Mouse (Mus musculus): ENCODE measurements around the gene Shisal1. TPM values are rescaled to one million over a fixed set of nuclear protein-coding genes. Genes with fewer than 3 reads are reported as not detected.
A peak's percentile ranks its signal among the peaks of the same experiment; 100 is the strongest.

Shisal1 gene
- total and polyA plus RNA-seq, 3 experiments: 0.05 TPM; not detected in 2

DNA sequence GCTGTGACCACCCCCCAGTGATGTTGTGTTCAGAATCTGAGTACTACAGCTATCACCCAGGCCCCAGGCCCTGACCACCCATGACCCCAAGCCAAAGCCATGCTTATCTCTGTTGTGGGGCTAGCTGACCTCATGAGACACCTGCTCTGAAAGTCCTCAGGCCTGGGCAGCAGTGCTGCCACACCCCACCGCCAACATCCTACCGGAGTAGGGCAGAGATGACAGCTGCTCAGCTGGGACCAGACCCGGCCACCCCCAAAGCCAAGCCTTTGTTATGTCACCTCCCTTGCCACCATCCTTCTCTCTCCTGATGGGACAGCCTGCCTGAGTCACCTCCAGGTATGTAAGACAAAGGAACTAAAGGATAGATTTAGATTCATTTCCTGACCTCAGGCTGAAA lies 41.1 kb downstream of the Shisal1 start:
- Histone ChIP-seq H3K9me3 (replicated peaks) (peaks cover 97% of the 10 kb centered on the region), H3K4me3 (ENCODE audit: low read depth, low read length) (no peak overlapping the region), H3K4me1 (ENCODE audit: insufficient read depth, low read depth, low read length) (no peaks in the 10 kb centered on the region), H3K27me3 (ENCODE audit: insufficient read depth, low read length) (no peaks in the 10 kb centered on the region), H3K36me3 (replicated peaks) (no peaks in the 10 kb centered on the region)
- TF ChIP-seq GATA2 (IDR thresholded peaks at IDR 0.05; ENCODE audit: borderline replicate concordance, low read depth, low read length): no peak
- no peak for TF ChIP-seq GATA1 (IDR thresholded peaks at IDR 0.05; ENCODE audit: borderline replicate concordance, low read length)
- TF ChIP-seq TAL1 (conservative IDR thresholded peaks at IDR 0.05; ENCODE audit: low read depth, low read length): no peak
- no peak for TF ChIP-seq POLR2AphosphoS5 (IDR thresholded peaks at IDR 0.05; ENCODE audit: insufficient replicate concordance, low read depth, low read length)
- TF ChIP-seq CTCF (IDR thresholded peaks at IDR 0.05; ENCODE audit: low read depth, low read length): no peak
- DNase-seq (ENCODE audit: low spot score) (no peak), ATAC-seq (ENCODE audit: extremely low read depth, insufficient number of reproducible peaks, low FRiP score, poor library complexity, severe bottlenecking) (no peak)

DNA sequence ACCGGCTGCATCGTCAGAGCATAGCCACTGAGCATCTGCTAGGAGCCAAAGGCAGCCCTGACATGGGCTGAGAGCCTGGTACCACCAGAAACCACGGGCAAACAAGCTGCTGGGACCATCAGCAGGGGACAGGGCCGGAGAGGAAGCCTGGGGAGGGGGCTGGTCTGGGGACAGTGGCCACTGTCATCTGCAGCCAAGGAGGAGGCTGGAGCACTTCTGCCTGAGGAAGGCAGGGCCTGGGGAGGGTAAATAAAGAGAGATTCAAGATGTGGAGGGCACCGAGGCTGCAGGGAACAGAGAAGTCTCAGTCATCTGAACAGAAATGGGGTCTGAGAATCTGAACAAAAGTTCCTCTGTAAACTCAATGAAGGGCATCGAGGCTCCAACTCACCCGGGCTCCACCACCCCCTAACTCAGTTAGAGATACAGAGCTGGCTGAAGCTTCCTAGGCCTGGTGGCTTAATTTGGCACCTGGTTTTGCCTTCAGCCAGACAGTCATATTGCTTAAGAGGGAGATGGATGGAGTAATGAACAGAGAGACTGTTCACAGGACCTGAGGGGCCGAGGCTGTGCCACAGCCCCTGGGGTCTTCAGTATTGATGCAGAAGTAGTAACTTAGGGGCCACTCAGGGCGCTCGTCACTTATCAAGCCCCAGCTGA lies 43.3 kb downstream of the Shisal1 start:
- peaks cover 94% of the 10 kb centered on the region for H3K9me3 ChIP-seq (replicated peaks)
- peak overlapping the region; percentile 10; the same call in 1 of the 2 replicates for H3K4me3 ChIP-seq (ENCODE audit: low read depth, low read length)
- no peak for TF ChIP-seq TAL1 (conservative IDR thresholded peaks at IDR 0.05; ENCODE audit: low read depth, low read length)
- TF ChIP-seq POLR2AphosphoS5 (IDR thresholded peaks at IDR 0.05; ENCODE audit: insufficient replicate concordance, low read depth, low read length): no peak
- TF ChIP-seq GATA2 (IDR thresholded peaks at IDR 0.05; ENCODE audit: borderline replicate concordance, low read depth, low read length): no peak
- no peak for TF ChIP-seq GATA1 (IDR thresholded peaks at IDR 0.05; ENCODE audit: borderline replicate concordance, low read length)
- no peak for TF ChIP-seq CTCF (IDR thresholded peaks at IDR 0.05; ENCODE audit: low read depth, low read length)
- no peaks in the 10 kb centered on the region for H3K4me1 ChIP-seq (ENCODE audit: insufficient read depth, low read depth, low read length)
- DNase-seq (ENCODE audit: low spot score) (no peak), ATAC-seq (ENCODE audit: extremely low read depth, insufficient number of reproducible peaks, low FRiP score, poor library complexity, severe bottlenecking) (no peak)
- H3K36me3 ChIP-seq (replicated peaks): no peaks in the 10 kb centered on the region
- no peaks in the 10 kb centered on the region for H3K27me3 ChIP-seq (ENCODE audit: insufficient read depth, low read length)

DNA sequence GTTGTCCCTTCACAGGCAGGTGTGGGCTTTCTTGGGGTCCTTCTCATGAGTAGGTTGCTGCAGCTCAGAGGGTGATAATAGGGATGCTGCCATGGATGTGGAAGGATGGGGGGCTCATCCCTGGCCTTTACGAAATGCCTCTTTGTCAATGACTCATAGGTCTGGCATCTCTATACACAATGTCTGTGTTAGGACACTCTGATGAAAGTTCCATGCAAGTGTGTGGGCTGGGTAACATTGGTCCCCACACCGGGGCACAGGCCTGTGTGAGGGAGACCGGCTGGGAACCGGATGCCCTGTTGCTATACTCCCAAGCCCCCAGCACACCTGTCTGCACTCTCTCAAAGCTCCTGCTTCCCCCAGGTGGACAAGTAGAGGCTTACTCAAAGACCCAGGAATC lies 48.3 kb downstream of the Shisal1 start:
- Histone ChIP-seq H3K36me3 (replicated peaks) (no peaks in the 10 kb centered on the region), H3K9me3 (replicated peaks) (peaks cover 96% of the 10 kb centered on the region), H3K27me3 (ENCODE audit: insufficient read depth, low read length) (no peaks in the 10 kb centered on the region), H3K4me1 (ENCODE audit: insufficient read depth, low read depth, low read length) (no peaks in the 10 kb centered on the region), H3K4me3 (ENCODE audit: low read depth, low read length) (no peak overlapping the region)
- TF ChIP-seq POLR2AphosphoS5 (IDR thresholded peaks at IDR 0.05; ENCODE audit: insufficient replicate concordance, low read depth, low read length) (no peak), TAL1 (conservative IDR thresholded peaks at IDR 0.05; ENCODE audit: low read depth, low read length) (no peak), CTCF (IDR thresholded peaks at IDR 0.05; ENCODE audit: low read depth, low read length) (no peak), GATA1 (IDR thresholded peaks at IDR 0.05; ENCODE audit: borderline replicate concordance, low read length) (no peak), GATA2 (IDR thresholded peaks at IDR 0.05; ENCODE audit: borderline replicate concordance, low read depth, low read length) (no peak)
- ATAC-seq (ENCODE audit: extremely low read depth, insufficient number of reproducible peaks, low FRiP score, poor library complexity, severe bottlenecking) (no peak), DNase-seq (ENCODE audit: low spot score) (no peak)

DNA sequence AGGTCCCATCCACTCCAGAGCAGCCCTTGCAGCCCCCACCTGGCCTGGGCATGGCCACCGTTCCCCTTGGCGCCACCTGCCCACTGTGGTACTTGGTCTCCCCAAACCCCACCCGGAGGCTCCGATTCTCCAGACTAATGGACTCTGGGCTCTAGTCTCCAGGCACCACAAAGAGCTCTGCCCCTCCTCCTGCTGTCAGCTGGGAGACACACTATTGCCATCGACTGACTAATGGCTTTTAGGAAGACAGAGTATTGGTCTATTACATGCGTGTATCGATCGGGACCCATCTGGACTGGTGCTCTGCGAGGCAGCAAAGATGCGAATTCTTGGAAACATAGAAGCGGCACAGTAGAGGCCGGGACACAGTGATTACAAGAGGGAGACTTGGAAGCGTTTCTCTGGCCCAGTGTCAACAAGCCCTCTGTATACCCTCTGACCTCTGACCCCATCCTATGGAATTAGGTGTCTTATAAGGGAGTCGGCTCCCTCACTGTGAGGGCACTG lies 49.2 kb downstream of the Shisal1 start:
- Histone ChIP-seq H3K4me1 (ENCODE audit: insufficient read depth, low read depth, low read length) (no peaks in the 10 kb centered on the region), H3K4me3 (ENCODE audit: low read depth, low read length) (no peak overlapping the region), H3K9me3 (replicated peaks) (peaks cover 96% of the 10 kb centered on the region), H3K27me3 (ENCODE audit: insufficient read depth, low read length) (no peaks in the 10 kb centered on the region), H3K36me3 (replicated peaks) (no peaks in the 10 kb centered on the region)
- DNase-seq (ENCODE audit: low spot score): no peak
- no peak for ATAC-seq (ENCODE audit: extremely low read depth, insufficient number of reproducible peaks, low FRiP score, poor library complexity, severe bottlenecking)
- no peak for TF ChIP-seq CTCF (IDR thresholded peaks at IDR 0.05; ENCODE audit: low read depth, low read length)
- no peak for TF ChIP-seq TAL1 (conservative IDR thresholded peaks at IDR 0.05; ENCODE audit: low read depth, low read length)
- no peak for TF ChIP-seq GATA2 (IDR thresholded peaks at IDR 0.05; ENCODE audit: borderline replicate concordance, low read depth, low read length)
- TF ChIP-seq POLR2AphosphoS5 (IDR thresholded peaks at IDR 0.05; ENCODE audit: insufficient replicate concordance, low read depth, low read length): no peak

DNA sequence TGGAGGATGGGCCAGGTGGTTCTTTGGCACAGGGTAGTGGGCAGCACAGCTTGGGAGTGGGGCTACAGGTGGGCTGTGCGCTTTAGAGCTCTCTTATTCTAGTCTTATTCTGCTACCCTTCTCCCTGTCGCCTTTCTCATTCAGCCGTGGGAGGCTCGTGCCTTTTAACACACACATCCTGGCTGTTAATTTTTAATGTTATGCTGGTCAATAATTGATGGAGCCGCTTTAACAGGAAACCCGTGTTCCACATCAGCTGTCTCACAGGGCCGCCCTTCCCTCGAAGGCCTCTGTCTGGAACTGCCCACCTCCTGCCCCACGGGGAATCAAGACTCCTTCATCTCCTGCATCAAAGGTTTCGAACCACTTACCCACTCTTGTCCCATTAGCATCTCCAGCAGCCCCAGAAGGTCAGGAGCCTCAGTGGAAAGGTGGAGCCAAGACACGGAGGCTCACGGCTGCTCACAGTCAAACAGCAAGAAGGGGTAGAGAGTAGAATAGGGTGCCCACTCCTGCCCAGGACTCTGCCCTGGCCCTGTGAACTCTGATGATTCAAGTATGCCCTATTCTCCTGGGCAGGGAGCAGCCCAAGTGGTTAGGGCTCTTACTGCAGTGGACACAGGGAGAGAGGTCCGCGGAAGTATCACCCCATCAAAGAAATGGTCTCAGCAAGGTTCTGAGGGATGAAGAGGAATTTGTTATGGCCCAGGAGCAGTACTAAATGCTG lies 51.4 kb downstream of the Shisal1 start:
- Histone ChIP-seq H3K27me3 (ENCODE audit: insufficient read depth, low read length) (no peaks in the 10 kb centered on the region), H3K4me3 (ENCODE audit: low read depth, low read length) (no peak overlapping the region), H3K36me3 (replicated peaks) (no peaks in the 10 kb centered on the region), H3K4me1 (ENCODE audit: insufficient read depth, low read depth, low read length) (no peaks in the 10 kb centered on the region), H3K9me3 (replicated peaks) (peaks cover 93% of the 10 kb centered on the region)
- TF ChIP-seq TAL1 (conservative IDR thresholded peaks at IDR 0.05; ENCODE audit: low read depth, low read length) (no peak), POLR2AphosphoS5 (IDR thresholded peaks at IDR 0.05; ENCODE audit: insufficient replicate concordance, low read depth, low read length) (no peak), CTCF (IDR thresholded peaks at IDR 0.05; ENCODE audit: low read depth, low read length) (no peak)
- ATAC-seq (ENCODE audit: extremely low read depth, insufficient number of reproducible peaks, low FRiP score, poor library complexity, severe bottlenecking) (no peak), DNase-seq (ENCODE audit: low spot score) (no peak)

GRCm38 (mm10) chr15:84393341-84393740 lies 53.6 kb downstream of the Shisal1 start:
- no peak for DNase-seq (ENCODE audit: low spot score)
- Histone ChIP-seq H3K9me3 (replicated peaks) (peaks cover 95% of the 10 kb centered on the region), H3K27me3 (ENCODE audit: insufficient read depth, low read length) (no peaks in the 10 kb centered on the region), H3K4me3 (ENCODE audit: low read depth, low read length) (no peak overlapping the region), H3K4me1 (ENCODE audit: insufficient read depth, low read depth, low read length) (no peaks in the 10 kb centered on the region), H3K36me3 (replicated peaks) (no peaks in the 10 kb centered on the region)
- no peak for TF ChIP-seq GATA2 (IDR thresholded peaks at IDR 0.05; ENCODE audit: borderline replicate concordance, low read depth, low read length)
- TF ChIP-seq POLR2AphosphoS5 (IDR thresholded peaks at IDR 0.05; ENCODE audit: insufficient replicate concordance, low read depth, low read length): no peak
- no peak for TF ChIP-seq TAL1 (conservative IDR thresholded peaks at IDR 0.05; ENCODE audit: low read depth, low read length)
- TF ChIP-seq CTCF (IDR thresholded peaks at IDR 0.05; ENCODE audit: low read depth, low read length): no peak
- TF ChIP-seq GATA1 (IDR thresholded peaks at IDR 0.05; ENCODE audit: borderline replicate concordance, low read length): no peak
- no peak for ATAC-seq (ENCODE audit: extremely low read depth, insufficient number of reproducible peaks, low FRiP score, poor library complexity, severe bottlenecking)
